Mouse (Mus musculus) liver, adult (tissue): ENCODE results near the gene Smg6.
A peak's percentile ranks its signal among the peaks of the same experiment; 100 is the strongest.

ENCODE experiments used
- GATA4 ChIP-seq: IDR thresholded peaks from 2 replicates; pipeline ENCODE4 v1.6.1; 2014; ENCODE audit warnings: mild to moderate bottlenecking, low read length; ENCODE audit not compliant: insufficient replicate concordance

The Smg6 gene

DNA sequence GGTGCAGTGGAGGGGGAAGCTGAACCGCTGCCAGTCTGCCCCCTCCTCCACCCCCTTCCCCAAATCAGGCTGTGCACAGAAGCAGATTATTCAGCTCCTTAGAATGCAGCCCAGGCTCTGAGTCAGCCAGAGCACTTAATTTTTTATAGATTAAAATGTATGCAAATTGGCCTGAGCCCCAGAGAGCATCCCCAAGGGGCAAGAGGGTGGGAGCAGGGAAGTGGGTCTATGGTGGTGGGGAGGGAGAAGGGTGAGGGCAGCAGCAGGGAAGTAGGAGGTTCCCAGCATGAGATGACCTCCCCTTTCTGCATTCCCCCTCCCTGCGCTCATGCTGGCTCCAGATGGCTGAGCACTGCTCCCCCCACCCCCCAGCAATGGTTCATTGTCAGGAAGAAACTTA, 259.4 kb downstream of the Smg6 start:
- TF ChIP-seq GATA4 = no peak

- no peak for TF ChIP-seq GATA4
These were observed 264.2 kb downstream of the Smg6 start for GRCm38 (mm10) chr11:75189713-75190370.

DNA sequence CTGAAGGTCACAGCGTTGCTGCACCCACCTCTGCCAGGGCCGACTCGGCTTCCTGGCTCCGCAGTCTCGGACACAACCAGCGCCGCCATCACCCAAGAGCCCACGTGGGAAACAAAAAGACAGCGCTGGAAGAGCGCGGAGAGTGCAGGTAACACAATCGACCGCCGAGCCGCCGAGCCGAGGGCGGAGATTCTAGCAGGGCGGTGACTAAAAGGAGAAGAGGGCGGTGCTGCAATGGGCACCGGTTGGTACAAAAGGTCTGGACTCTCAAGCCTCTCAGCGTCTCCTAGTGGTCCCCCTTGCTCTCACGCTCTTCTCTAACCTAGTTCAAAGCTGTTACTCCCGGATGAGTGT, 264.7 kb downstream of the Smg6 start:
- peak; percentile 35; the same call in 1 of the 2 replicates for TF ChIP-seq GATA4

DNA sequence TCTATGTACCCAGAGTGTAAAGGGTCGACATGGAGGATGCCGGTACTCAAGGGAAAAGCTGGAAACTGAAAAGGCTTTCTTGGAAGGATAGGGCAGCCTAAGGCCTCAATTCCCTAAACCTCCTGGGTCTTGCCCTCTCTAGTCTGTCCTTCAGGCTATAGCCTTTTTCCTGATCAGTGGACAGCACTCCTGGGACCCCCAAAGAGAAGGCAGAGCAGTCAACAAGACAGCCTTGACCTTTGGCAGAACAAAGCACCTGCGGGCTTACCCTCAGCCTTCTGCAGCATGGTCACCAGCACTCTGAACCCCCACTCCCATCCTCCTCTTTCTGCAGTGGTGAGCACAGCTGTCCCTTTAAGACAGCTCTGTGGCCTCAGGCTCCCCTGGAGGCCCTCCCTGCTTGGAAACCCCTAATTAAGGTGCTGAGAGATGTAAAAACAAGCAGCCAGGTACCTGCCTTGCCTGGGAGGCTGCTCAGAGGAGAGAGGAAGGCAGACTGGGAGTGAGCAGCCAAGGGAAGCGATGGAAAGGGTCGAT, 265.4 kb downstream of the Smg6 start, which contains the start of gene Dph1:
TSS of gene Dph1 (minus strand) at position 337 of the 537 bp plus-strand sequence.
- TF ChIP-seq GATA4 = no peak

GRCm38 (mm10) chr11:75191841-75192240, 266.2 kb downstream of the Smg6 start:
- no peak for TF ChIP-seq GATA4

DNA sequence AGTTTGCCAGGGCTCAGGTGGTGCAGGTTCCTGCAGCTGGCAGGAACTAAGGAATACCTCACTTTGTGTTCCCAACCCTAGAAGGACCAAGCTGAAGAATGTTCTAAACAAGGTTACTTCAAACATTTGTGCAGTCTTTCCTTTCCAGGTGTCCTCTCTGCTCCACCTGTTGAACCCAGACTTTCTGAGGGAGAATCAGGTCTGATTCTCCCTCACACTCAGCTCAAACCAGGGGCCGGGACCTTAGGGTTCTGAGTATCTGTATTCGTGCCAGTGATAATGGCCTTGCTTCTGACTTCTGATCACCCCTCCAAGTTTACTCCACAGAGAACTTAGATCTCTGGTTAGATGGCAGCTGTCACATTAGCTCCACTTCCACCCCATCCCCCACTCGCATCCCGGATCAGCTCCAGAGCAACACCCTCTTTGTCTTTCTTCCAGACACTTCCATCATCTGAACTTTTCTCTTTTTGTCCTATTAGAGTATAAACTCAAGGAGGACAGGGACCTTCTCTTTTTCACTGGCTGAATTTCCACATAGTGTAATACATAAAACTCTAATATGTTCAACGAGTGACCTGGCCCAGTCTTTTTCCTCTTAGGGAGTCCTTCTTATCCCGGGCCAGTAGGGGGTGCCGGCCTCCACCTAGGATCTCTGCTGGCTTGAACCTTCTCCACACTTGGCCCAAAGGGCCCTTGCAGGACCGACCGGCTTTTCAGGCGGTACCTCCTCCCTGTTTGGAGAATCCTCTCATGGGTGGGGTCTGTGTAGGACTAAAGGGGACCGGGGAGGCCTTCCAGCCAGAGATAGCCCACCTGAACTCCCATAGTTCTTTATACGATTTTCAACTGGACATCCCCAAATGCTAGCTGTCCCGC, 267.0 kb downstream of the Smg6 start:
- no peak for TF ChIP-seq GATA4

- no peak for TF ChIP-seq GATA4
These were observed 267.8 kb downstream of the Smg6 start, which contains the start of gene Rtn4rl1 for GRCm38 (mm10) chr11:75193256-75194071. TSS of gene Rtn4rl1 (plus strand) at chr11:75193783.

DNA sequence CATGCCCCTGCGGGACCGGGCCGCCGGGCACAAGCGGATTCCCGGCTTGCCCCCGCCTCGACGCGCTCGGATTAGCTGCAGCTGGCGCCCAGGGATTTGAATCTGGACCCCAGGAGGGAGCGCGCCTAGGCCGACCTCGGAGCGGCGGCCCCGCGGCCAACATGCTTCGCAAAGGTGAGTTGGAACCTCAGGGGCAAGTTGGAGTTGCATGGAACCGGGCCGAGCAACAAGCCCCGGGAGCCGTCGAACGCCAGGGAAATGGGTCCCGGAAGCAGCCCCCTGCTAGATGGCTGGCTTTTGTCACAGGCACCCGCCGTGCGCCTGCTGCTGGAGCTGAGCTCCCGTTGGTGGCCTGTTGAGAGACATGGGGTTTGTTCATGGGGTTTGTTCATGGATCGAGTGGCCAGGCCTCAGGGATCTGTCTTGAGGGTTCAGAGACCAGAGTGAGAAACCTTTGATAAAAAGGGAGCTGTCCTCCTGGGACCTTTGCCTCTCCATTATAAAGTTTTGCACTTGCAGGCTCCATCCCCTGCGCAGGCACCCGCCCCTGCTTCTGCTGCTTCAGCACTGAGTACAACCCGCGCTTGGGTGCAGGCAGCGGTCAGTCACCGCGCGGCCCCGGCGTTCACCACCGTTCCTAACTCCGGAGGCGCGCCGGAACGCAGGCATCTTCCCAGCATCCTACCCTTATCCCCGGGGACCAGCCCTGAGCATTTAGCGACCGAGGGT, 268.7 kb downstream of the Smg6 start:
- no peak for TF ChIP-seq GATA4

DNA sequence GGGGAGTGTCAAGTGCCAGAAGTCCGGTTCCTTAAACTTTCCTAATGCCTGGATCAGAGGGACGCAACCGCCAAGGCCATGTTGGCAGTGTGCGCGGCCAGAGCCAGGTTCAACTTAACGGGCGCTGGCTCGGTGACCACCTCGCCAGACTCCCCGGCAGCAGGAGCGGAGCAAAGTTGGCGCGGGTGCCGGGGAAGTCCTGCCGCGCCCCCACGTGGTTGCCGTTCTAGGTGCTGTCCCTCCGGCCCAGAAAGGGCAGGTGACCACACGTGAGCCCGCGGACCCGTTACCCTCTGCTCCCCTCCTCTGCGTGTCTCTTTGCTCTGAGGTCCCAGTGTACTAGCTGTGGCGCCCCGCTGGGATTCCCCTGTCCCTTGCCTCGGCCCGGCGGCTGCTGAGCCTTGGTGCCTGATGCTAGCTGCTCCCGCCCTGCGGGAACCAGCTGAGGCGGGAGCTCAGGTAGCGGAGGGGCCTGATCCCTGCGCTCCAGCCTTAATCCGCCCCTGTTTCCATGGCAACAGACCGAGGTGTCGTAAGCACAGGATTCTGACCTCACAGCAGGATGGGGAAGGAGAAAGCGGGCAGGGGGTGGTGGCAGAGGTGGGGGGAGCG, 269.3 kb downstream of the Smg6 start:
- TF ChIP-seq GATA4 = no peak

DNA sequence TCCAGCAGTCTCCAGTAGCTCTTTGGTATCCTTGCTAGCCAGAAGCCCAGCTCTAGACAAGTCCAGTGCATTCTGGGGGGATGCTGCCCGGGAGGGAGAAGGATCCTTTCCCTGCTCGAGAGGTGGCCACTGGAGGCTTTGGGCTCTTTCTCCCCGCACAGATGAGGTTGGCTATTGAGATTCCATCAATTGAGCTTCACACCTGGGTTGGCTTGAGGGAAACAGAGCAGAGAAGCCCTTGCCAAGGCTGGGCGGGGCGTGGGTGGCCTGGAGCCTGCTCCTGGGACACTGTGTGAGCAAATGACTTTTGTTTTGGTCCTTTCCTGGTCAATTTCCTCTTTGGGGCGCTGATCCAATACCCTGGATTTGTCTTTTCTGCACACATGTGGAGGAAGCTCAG, 270.5 kb downstream of the Smg6 start:
- no peak for TF ChIP-seq GATA4

- TF ChIP-seq GATA4 = no peak
These were observed 272.3 kb downstream of the Smg6 start for GRCm38 (mm10) chr11:75197956-75198355.

GRCm38 (mm10) chr11:75198792-75199191, 273.2 kb downstream of the Smg6 start:
- no peak for TF ChIP-seq GATA4

GRCm38 (mm10) chr11:75199951-75200350, 274.3 kb downstream of the Smg6 start:
- TF ChIP-seq GATA4 = no peak

DNA sequence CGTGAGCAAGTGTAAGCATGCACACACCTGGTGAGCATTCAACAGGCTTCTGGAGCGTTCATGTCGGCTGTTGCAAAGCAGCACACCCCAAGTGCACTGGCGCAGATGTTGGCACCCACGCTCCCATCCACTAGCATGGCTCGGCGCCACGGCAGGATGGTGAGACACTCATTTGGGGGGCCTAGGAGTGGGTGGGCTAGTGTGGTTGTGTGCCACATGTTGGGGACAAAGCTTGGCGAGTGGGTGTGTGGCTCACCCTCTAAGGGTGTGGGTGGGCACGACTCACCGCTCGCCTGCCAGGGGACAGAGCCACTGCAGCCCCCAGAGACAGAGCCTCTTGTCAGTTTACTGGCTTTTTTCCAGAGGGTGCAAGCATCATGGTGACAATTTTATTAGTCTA, 275.3 kb downstream of the Smg6 start:
- no peak for TF ChIP-seq GATA4
